Mouse (Mus musculus) midbrain, embryonic 11.5 days (tissue): ENCODE data around the gene Egfl7. TPM values are rescaled to one million over a fixed set of nuclear protein-coding genes. Genes with fewer than 3 reads are reported as not detected.

Experiments used
- ATAC-seq: fragments of 200-750 bp; cut with Nextera tagmentation; 2 replicates; pipeline ENCODE4 v1.8.0; 2017; ENCODE audit warnings: moderate TSS enrichment, moderate library complexity; ENCODE audit not compliant: low FRiP score
- DNase-seq: peaks from one replicate; pipeline ENCODE4 v3.0.0; 2015; ENCODE audit warnings: low spot score; ENCODE audit errors: missing footprints
- H3K27ac ChIP-seq: fragments of 300-500 bp; sonication (generic); 2 replicates; pipeline ENCODE4 v1.5.1; 2014; ENCODE audit warnings: low read depth, low read length
- H3K27me3 ChIP-seq: fragments of 300-500 bp; sonication (generic); 2 replicates; pipeline ENCODE4 v1.6.1; 2014; ENCODE audit warnings: mild to moderate bottlenecking, low read length, moderate library complexity, mixed read lengths; ENCODE audit not compliant: control insufficient read depth, insufficient read depth
- H3K36me3 ChIP-seq: fragments of 300-500 bp; sonication (generic); 2 replicates; pipeline ENCODE4 v1.6.1; 2014; ENCODE audit warnings: mild to moderate bottlenecking, low read length, moderate library complexity, mixed read lengths; ENCODE audit not compliant: control insufficient read depth, insufficient read depth
- H3K4me1 ChIP-seq: fragments of 300-500 bp; sonication (generic); 2 replicates; pipeline ENCODE4 v1.6.1; 2014; ENCODE audit warnings: low read length; ENCODE audit not compliant: control insufficient read depth, insufficient read depth
- H3K4me2 ChIP-seq: fragments of 300-500 bp; sonication (generic); 2 replicates; pipeline ENCODE4 v1.6.1; 2014; ENCODE audit warnings: mild to moderate bottlenecking, moderate library complexity
- H3K4me3 ChIP-seq: fragments of 300-500 bp; sonication (generic); 2 replicates; pipeline ENCODE4 v1.5.1; 2014; ENCODE audit warnings: low read depth, low read length
- H3K9ac ChIP-seq: fragments of 300-500 bp; sonication (generic); 2 replicates; pipeline ENCODE4 v1.6.1; 2014; ENCODE audit warnings: low read length
- H3K9me3 ChIP-seq: fragments of 300-500 bp; sonication (generic); 2 replicates; pipeline ENCODE4 v1.6.1; 2016; ENCODE audit warnings: low read length; ENCODE audit not compliant: control insufficient read depth
- WGBS: fragments of 180-500 bp; shearing (Covaris S2); extraction: QIAGEN DNeasy Blood & Tissue Kit; methylation state at CpG from one replicate; pipeline ENCODE4 v1.1.7; 2014; 5-methylcytosine and 5-hydroxymethylcytosine counted together
- polyA plus RNA-seq: library from polyadenylated mRNA; unstranded; fragments of >200 nt; fragmentation: Nextera tagmentation; extraction: Ambion mirVana; gene quantifications from 2 replicates; pipeline ENCODE4 v1.2.1, GENCODE M21; 2014

Gene Egfl7
- polyA plus RNA-seq, 1 experiment from 2014 or later = 58.3 TPM

GRCm38 (mm10) chr2:26634629-26635488 is 55.0 kb downstream of the Egfl7 start:
- DNase-seq (no peak), ATAC-seq (no peak)
- peaks cover 27% of the 10 kb centered on the region for H3K36me3 ChIP-seq
- H3K4me1 ChIP-seq = peaks cover 19% of the 10 kb centered on the region
- no peaks in the 10 kb centered on the region for H3K27me3 ChIP-seq
- H3K4me3 ChIP-seq = no peak overlapping the region
- WGBS = 74% methylated on average over 12 of the region's 12 CpGs
- H3K4me2 ChIP-seq = no peak overlapping the region
- H3K27ac ChIP-seq = peak overlapping the region; percentile 16; the same call in 1 of the 2 replicates
- no peaks in the 10 kb centered on the region for H3K9me3 ChIP-seq
- H3K9ac ChIP-seq = no peak overlapping the region

- Histone ChIP-seq H3K27ac (no peak overlapping the region), H3K27me3 (no peaks in the 10 kb centered on the region), H3K9me3 (no peaks in the 10 kb centered on the region), H3K9ac (no peak overlapping the region), H3K4me1 (peaks cover 16% of the 10 kb centered on the region), H3K4me2 (no peak overlapping the region), H3K36me3 (peaks cover 27% of the 10 kb centered on the region), H3K4me3 (no peak overlapping the region)
- ATAC-seq = no peak
- peak; percentile 90 for DNase-seq
- WGBS = 67% methylated on average over 21 of the region's 21 CpGs
Measured at GRCm38 (mm10) chr2:26635489-26636324, 55.9 kb downstream of the Egfl7 start.

GRCm38 (mm10) chr2:26636325-26636635 is 56.5 kb downstream of the Egfl7 start:
- WGBS = 57% methylated on average over 2 of the region's 2 CpGs
- Histone ChIP-seq H3K4me2 (no peak overlapping the region), H3K9ac (no peak overlapping the region), H3K9me3 (no peaks in the 10 kb centered on the region), H3K27ac (no peak overlapping the region), H3K27me3 (no peaks in the 10 kb centered on the region), H3K4me3 (no peak overlapping the region), H3K4me1 (peaks cover 16% of the 10 kb centered on the region), H3K36me3 (peaks cover 27% of the 10 kb centered on the region)
- DNase-seq (no peak), ATAC-seq (no peak)

- H3K4me3 ChIP-seq = no peak overlapping the region
- ATAC-seq (no peak), DNase-seq (no peak)
- H3K4me2 ChIP-seq = no peak overlapping the region
- peaks cover 27% of the 10 kb centered on the region for H3K36me3 ChIP-seq
- H3K9ac ChIP-seq = no peak overlapping the region
- H3K9me3 ChIP-seq = no peaks in the 10 kb centered on the region
- no peak overlapping the region for H3K27ac ChIP-seq
- peaks cover 16% of the 10 kb centered on the region for H3K4me1 ChIP-seq
- WGBS = 85% methylated on average over 4 of the region's 4 CpGs
- no peaks in the 10 kb centered on the region for H3K27me3 ChIP-seq
Measured at GRCm38 (mm10) chr2:26637316-26637932, 57.6 kb downstream of the Egfl7 start.

GRCm38 (mm10) chr2:26638039-26638438 is 58.2 kb downstream of the Egfl7 start:
- peaks cover 27% of the 10 kb centered on the region for H3K36me3 ChIP-seq
- H3K9ac ChIP-seq = peak overlapping the region; percentile 96
- H3K9me3 ChIP-seq = no peaks in the 10 kb centered on the region
- no peak overlapping the region for H3K27ac ChIP-seq
- 89% methylated on average over 5 of the region's 5 CpGs for WGBS
- ATAC-seq = no peak
- H3K27me3 ChIP-seq = no peaks in the 10 kb centered on the region
- H3K4me3 ChIP-seq = no peak overlapping the region; the same call in 1 of the 2 replicates
- peak overlapping the region; percentile 84; the same call in 1 of the 2 replicates for H3K4me2 ChIP-seq
- peaks cover 16% of the 10 kb centered on the region for H3K4me1 ChIP-seq
- DNase-seq = no peak

- H3K4me2 ChIP-seq = peak overlapping the region; percentile 84
- H3K4me3 ChIP-seq = peak overlapping the region; percentile 81
- peaks cover 16% of the 10 kb centered on the region for H3K4me1 ChIP-seq
- DNase-seq (no peak), ATAC-seq (no peak)
- no peaks in the 10 kb centered on the region for H3K27me3 ChIP-seq
- H3K9ac ChIP-seq = peak overlapping the region; percentile 96
- H3K9me3 ChIP-seq = no peaks in the 10 kb centered on the region
- 75% methylated on average over 5 of the region's 5 CpGs for WGBS
- H3K36me3 ChIP-seq = peaks cover 27% of the 10 kb centered on the region
- no peak overlapping the region for H3K27ac ChIP-seq
Measured at GRCm38 (mm10) chr2:26638572-26638971, 58.8 kb downstream of the Egfl7 start.

GRCm38 (mm10) chr2:26639083-26639482 is 59.3 kb downstream of the Egfl7 start:
- DNase-seq (peak; percentile 91), ATAC-seq (0 out of 2 replicates have a peak, but pooled peaks have one; percentile 13)
- Histone ChIP-seq H3K9ac (peak overlapping the region; percentile 96), H3K27me3 (no peaks in the 10 kb centered on the region), H3K36me3 (peaks cover 27% of the 10 kb centered on the region), H3K4me2 (peak overlapping the region; percentile 84), H3K9me3 (no peaks in the 10 kb centered on the region), H3K27ac (0 out of 2 replicates have a peak overlapping the region, but pooled peaks have one; percentile 9), H3K4me1 (peaks cover 16% of the 10 kb centered on the region), H3K4me3 (peak overlapping the region; percentile 81)
- WGBS = 14% methylated on average over 8 of the region's 8 CpGs

GRCm38 (mm10) chr2:26639838-26640830 is 60.3 kb downstream of the Egfl7 start:
- Histone ChIP-seq H3K9ac (peak overlapping the region; percentile 96), H3K4me1 (peaks cover 16% of the 10 kb centered on the region), H3K4me3 (peak overlapping the region; percentile 81), H3K36me3 (peaks cover 26% of the 10 kb centered on the region), H3K27me3 (no peaks in the 10 kb centered on the region), H3K9me3 (no peaks in the 10 kb centered on the region), H3K27ac (peak overlapping the region; percentile 67; the same call in 1 of the 2 replicates), H3K4me2 (peak overlapping the region; percentile 84)
- peak; percentile 87 for ATAC-seq
- peak; percentile 100 for DNase-seq
- WGBS = 4% methylated on average over 49 of the region's 49 CpGs
